Mouse (Mus musculus): ENCODE data around the gene Sars.

Sars gene

DNA sequence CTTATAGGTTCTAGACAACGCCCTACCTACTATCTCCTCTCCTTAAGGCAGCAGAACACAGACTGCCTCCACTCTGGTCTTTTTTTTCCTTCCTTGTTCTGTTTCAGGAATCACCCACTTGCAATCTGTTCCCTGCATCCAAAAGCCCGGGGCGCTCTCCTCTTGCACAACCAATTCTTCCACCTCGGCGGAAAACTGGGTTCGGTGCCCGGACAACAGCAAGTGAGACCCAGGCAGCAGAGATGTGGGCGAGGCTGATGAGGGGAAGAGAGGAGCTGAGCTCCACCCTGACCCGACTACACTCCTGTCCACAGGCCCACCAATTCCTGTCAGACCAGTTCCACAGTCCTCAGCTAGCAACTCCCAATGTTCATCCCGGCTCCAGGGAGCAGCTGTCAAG, 58.8 kb downstream of the Sars start:
- peak; percentile 86 for DNase-seq

DNA sequence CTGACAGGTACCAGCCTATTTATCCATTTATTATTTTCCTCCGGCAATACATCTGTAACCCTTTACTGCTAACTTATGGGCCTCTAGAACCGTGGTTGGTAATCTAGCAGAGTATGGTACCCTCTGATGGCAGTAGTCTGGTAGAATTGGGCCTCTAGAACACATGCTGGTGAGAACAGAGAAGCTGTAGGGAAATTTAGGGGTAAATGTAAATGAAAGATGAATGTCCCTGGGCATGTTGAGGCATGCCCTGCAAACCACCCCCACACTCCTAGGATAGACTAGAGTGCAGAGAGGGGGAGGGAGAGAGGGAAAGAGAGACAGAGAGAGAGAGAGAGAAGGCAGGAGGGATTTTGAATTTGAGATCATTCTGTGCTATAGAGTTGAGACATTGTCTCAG, 60.6 kb downstream of the Sars start:
- no peak for DNase-seq

DNA sequence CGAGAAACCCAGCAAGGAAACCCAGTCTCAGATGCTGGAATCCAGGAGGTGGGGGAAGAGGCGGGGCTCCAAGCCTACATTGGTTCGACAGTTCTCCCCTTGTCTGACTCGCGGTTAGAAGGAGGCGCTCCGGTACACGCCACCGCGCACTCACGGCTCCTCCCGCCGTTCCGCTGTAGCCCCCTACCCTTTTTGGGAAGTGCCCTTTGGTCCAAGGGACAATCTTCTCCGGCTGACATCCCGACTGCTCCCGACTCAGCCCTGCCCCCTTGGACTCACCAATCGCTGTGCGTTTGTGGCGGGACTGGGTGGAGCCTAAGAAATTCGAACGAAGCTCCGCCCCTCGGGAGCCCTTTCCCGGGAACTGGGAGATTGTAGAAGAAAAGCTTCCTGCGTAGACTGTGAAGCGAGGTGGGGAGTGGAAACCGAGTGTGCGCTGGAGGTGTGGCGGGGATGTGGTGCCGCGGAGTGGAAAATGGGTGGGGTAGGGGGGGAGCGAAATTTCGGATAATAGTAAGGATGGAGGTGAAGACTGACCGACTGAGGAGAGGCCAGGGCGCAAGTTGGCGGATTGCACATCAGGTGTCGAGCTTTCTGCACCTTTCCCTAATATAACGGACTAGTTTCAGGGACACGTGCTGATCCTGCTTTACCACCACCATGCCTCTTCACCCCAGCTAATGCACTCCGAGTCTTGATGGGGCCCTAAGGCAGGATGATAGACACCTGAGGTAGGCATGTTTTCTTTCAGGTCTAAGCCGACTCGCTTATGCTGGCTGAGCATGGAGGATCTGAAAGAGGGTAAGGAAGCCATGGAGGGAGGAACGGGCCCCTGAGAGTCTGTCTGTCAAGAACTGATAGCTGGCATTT, 61.3 kb downstream of the Sars start, which contains the start of gene Psrc1:
Gene Psrc1 (plus strand): TSS at position 355 of the 870 bp plus-strand sequence.
- peak; percentile 84 for DNase-seq

DNA sequence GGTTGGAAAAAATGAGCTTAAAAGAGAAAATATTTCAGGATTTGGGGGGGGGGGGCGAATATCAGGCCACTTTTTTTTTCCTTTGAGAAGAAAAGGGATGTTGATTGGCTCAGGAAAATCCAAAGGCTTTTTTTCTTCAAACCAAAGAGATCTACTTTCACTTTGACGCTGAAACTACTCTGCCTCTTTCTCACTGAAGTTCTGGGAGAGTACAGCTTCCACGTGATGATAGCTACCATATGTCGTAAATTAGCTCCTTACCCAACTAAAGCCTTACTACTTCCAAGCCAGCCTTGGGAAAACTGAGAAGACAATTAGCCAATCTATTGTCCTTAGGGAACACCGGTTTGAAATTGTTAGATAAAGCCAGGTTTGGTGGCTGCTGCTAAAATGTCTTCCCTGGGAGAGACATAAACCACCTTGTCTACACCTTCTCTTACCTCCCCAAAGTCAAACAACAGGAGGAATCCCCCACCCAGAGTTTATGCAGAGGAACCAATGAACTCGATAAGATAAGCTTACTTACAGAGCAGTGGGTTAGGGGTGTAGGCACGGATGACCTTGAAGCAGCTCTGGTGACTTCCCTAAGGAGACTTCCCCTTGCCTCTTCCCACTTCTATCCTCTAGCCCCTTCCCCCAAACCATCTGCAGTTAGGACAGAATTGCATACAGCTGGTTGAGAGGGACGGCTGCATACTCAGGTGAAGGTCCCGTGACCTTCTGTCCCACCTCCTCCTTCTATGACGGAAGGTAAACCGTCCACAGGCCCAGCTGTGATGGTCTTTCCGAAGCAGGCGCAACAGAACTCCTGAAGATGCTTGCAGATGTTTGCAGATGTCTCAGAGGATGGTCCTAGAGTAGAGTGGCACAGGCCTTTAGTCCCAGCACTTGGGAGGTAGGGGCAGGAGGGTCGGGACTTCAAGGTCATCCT, 62.8 kb downstream of the Sars start:
- DNase-seq: no peak

DNA sequence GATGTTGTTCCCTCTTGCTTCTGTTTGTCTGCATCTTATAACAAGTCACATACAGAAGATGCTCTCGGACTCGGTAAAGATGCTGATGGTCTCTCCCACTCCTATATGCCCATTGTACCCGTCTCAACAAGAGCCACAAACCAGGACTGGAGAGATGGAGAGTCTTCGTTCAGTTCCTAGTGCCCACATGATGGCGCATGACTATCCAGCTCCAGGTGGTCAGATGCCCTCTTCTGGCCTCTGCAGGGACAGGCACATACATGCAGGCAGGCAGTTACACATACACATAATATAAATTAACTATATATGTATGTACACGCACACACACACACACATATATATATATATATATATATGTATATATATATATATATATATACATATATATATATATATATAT, 64.3 kb downstream of the Sars start:
- no peak for DNase-seq

DNA sequence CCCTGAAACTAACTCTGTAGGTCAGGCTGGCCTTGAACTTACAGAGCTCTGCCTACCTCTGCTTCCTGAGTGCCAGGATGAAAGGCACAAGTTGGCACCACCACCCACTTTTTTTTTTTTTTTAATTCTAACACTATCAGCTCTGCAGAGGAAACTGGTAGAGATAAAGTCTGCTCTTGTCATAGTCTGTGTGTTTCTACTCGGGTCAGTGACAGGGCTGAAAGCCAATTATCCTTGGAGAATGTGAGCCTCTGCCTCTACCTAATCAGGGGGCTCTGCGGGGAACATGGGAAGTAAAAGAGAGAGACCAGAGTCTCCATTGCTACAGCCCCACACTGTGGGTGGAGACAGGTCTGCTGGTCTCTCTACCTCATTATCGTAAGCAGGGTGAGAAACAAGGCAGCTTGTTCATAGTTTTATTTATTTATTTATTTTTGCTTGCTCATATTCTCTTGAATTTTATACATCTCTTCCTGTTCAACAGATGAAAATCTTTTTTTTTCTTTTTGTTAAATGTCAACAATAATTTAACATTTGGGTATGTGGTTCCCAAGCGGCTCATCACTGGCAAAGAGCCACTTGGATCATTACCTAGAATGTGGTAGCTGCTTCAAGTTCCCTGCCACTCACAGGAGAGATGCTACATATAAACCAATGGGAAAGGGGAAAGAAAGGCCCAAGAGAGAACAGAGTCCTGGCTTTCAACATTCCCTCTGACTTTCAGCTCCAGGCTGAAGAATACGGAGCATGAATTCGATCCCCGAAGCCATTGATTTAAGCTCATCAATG, 65.9 kb downstream of the Sars start:
- no peak for DNase-seq

All from layer of hippocampus, adult 9-11 months (tissue).